Mouse (Mus musculus): ENCODE measurements around the gene Rhbdf2. TPM values are rescaled to one million over a fixed set of nuclear protein-coding genes. Genes with fewer than 3 reads are reported as not detected.
A peak's percentile ranks its signal among the peaks of the same experiment; 100 is the strongest.

Gene Rhbdf2
- polyA plus RNA-seq, 1 experiment from 2014 or later: 1.1 TPM

- no peaks in the 10 kb centered on the region for H3K27me3 ChIP-seq
- H3K4me3 ChIP-seq: no peak overlapping the region
- WGBS: 83% methylated on average over 15 of the region's 15 CpGs
- H3K27ac ChIP-seq (replicated peaks): no peak overlapping the region
- no peaks in the 10 kb centered on the region for H3K36me3 ChIP-seq
- no peak overlapping the region for H3K9ac ChIP-seq
- no peaks in the 10 kb centered on the region for H3K9me3 ChIP-seq
- no peaks in the 10 kb centered on the region for H3K4me1 ChIP-seq (replicated peaks)
- H3K4me2 ChIP-seq: no peak overlapping the region
- no peak for ATAC-seq (ENCODE audit: low FRiP score, low read depth)
Measured at GRCm38 (mm10) chr11:116609965-116610630, 16.7 kb downstream of the Rhbdf2 start.

DNA sequence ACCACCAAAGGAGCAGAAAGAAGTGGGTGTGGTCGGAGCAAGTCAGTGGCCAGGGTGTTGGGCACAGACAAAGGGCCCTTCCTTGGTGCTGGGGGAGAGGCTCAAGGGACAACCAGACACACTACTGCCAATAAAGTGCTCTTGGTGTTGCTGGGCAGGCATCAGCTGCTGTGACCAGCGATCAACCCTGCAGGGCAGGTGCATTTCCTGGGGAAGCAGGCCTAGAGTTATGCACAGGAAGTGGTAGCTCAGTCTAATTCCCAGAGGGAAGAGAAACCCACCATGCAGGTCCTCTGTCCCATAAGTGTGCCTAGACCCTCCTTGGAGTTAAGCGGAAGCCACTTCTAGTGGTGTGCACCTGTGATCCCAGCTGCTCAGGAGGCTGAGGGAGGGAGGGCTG is 19.1 kb downstream of the Rhbdf2 start:
- no peak for ATAC-seq (ENCODE audit: low FRiP score, low read depth)
- Histone ChIP-seq H3K4me1 (replicated peaks) (no peaks in the 10 kb centered on the region), H3K27ac (replicated peaks) (no peak overlapping the region), H3K27me3 (no peaks in the 10 kb centered on the region), H3K9ac (no peak overlapping the region), H3K4me2 (no peak overlapping the region), H3K4me3 (no peak overlapping the region), H3K9me3 (no peaks in the 10 kb centered on the region), H3K36me3 (no peaks in the 10 kb centered on the region)
- WGBS: 94% methylated on average over 3 of the region's 3 CpGs

DNA sequence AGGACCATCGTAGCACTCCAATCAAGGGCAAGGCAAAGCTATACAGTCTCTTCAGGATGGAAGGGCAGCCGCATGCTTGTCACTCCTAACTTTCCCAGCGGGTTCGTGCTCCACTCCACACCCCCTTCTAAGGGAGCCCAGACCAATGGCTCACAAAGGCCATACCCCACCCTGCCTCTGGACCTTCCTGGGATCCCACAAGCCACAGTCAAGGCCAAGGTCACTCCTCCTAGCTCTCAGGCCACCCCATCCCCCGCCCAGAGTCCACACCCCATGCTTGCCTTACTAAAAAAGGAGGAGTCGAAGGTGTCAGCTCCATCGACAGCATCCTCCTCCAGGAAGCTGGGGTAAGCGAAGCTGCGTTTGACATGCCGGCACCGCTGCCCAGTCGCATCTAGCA is 22.7 kb downstream of the Rhbdf2 start:
- Histone ChIP-seq H3K36me3 (no peaks in the 10 kb centered on the region), H3K9ac (no peak overlapping the region), H3K4me3 (no peak overlapping the region), H3K4me1 (replicated peaks) (no peaks in the 10 kb centered on the region), H3K27me3 (no peaks in the 10 kb centered on the region), H3K4me2 (no peak overlapping the region), H3K9me3 (no peaks in the 10 kb centered on the region), H3K27ac (replicated peaks) (no peak overlapping the region)
- no peak for ATAC-seq (ENCODE audit: low FRiP score, low read depth)
- 96% methylated on average over 12 of the region's 12 CpGs for WGBS

GRCm38 (mm10) chr11:116603339-116603738 is 23.5 kb downstream of the Rhbdf2 start:
- Histone ChIP-seq H3K9me3 (no peaks in the 10 kb centered on the region), H3K4me1 (replicated peaks) (no peaks in the 10 kb centered on the region), H3K9ac (no peak overlapping the region), H3K4me3 (no peak overlapping the region), H3K27me3 (no peaks in the 10 kb centered on the region), H3K4me2 (no peak overlapping the region), H3K36me3 (no peaks in the 10 kb centered on the region), H3K27ac (replicated peaks) (no peak overlapping the region)
- no peak for ATAC-seq (ENCODE audit: low FRiP score, low read depth)
- WGBS: 88% methylated on average over 10 of the region's 10 CpGs

GRCm38 (mm10) chr11:116602043-116602442 is 24.8 kb downstream of the Rhbdf2 start:
- WGBS: 91% methylated on average over 8 of the region's 8 CpGs
- Histone ChIP-seq H3K27ac (replicated peaks) (no peak overlapping the region), H3K4me2 (no peak overlapping the region), H3K9me3 (no peaks in the 10 kb centered on the region), H3K36me3 (no peaks in the 10 kb centered on the region), H3K9ac (no peak overlapping the region), H3K4me1 (replicated peaks) (no peaks in the 10 kb centered on the region), H3K4me3 (no peak overlapping the region), H3K27me3 (no peaks in the 10 kb centered on the region)
- no peak for ATAC-seq (ENCODE audit: low FRiP score, low read depth)

DNA sequence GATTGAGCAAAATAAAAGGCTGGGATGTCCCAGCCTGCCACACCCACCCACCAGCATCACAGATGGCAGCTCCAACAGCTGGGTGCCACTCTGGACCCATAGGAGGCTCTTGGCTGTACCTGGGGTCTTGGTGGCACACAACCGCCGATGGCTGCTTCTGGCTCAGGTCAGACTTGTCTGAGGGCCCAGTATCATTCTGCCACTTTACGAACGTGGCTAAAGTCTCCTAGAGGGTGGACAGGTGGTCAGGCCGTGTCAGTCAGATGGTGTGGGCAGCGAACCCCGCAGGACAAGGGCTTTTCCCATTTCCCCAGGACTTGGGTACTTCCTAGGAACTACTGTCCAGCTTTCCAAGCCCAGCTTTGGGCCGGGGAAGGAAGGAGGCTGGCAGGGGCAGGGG is 25.7 kb downstream of the Rhbdf2 start:
- Histone ChIP-seq H3K9ac (no peak overlapping the region), H3K4me2 (no peak overlapping the region), H3K36me3 (no peaks in the 10 kb centered on the region), H3K27ac (replicated peaks) (no peak overlapping the region), H3K4me1 (replicated peaks) (no peaks in the 10 kb centered on the region), H3K4me3 (no peak overlapping the region), H3K9me3 (no peaks in the 10 kb centered on the region), H3K27me3 (no peaks in the 10 kb centered on the region)
- 90% methylated on average over 8 of the region's 8 CpGs for WGBS
- no peak for ATAC-seq (ENCODE audit: low FRiP score, low read depth)

GRCm38 (mm10) chr11:116599230-116599629 is 27.6 kb downstream of the Rhbdf2 start:
- Histone ChIP-seq H3K27me3 (no peaks in the 10 kb centered on the region), H3K27ac (replicated peaks) (no peak overlapping the region), H3K9ac (no peak overlapping the region), H3K9me3 (no peaks in the 10 kb centered on the region), H3K4me1 (replicated peaks) (no peaks in the 10 kb centered on the region), H3K4me2 (no peak overlapping the region), H3K4me3 (no peak overlapping the region), H3K36me3 (no peaks in the 10 kb centered on the region)
- ATAC-seq (ENCODE audit: low FRiP score, low read depth): no peak
- 89% methylated on average over 15 of the region's 15 CpGs for WGBS

DNA sequence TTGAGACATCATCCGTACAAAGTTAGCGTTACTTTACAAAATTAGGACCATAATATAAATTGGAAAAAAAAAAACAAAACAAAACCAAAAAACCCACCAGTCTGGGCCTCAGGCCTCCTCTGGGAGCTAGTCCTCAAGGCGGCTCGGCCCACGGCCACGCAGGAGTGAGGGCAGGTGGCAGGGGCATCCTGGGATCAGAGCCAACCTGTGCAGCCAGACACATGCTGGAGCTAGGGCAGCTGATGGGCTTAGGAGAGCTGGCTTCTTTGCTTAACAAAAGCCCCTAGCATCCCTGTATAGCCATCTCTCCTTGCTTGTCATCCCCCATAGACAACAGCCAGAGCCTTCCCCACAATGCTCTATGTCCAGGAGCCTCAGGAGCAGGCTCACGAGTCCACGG is 28.6 kb downstream of the Rhbdf2 start:
- Histone ChIP-seq H3K4me1 (replicated peaks) (peaks cover 4% of the 10 kb centered on the region; the same call in 1 of the 2 replicates), H3K36me3 (no peaks in the 10 kb centered on the region), H3K27ac (replicated peaks) (no peak overlapping the region), H3K9ac (no peak overlapping the region), H3K4me2 (no peak overlapping the region), H3K4me3 (no peak overlapping the region), H3K27me3 (no peaks in the 10 kb centered on the region), H3K9me3 (no peaks in the 10 kb centered on the region)
- no peak for ATAC-seq (ENCODE audit: low FRiP score, low read depth)
- 77% methylated on average over 8 of the region's 8 CpGs for WGBS

- WGBS: 89% methylated on average over 19 of the region's 19 CpGs
- Histone ChIP-seq H3K9me3 (no peaks in the 10 kb centered on the region), H3K4me1 (replicated peaks) (peaks cover 12% of the 10 kb centered on the region), H3K4me3 (no peak overlapping the region), H3K9ac (no peak overlapping the region), H3K27me3 (no peaks in the 10 kb centered on the region), H3K36me3 (no peaks in the 10 kb centered on the region), H3K4me2 (no peak overlapping the region), H3K27ac (replicated peaks) (no peak overlapping the region)
- ATAC-seq (ENCODE audit: low FRiP score, low read depth): no peak
Measured at GRCm38 (mm10) chr11:116596766-116597165, 30.1 kb downstream of the Rhbdf2 start.

- Histone ChIP-seq H3K9me3 (no peaks in the 10 kb centered on the region), H3K4me2 (no peak overlapping the region), H3K27me3 (no peaks in the 10 kb centered on the region), H3K4me3 (no peak overlapping the region), H3K27ac (replicated peaks) (0 out of 2 replicates have a peak overlapping the region, but pooled peaks have one; percentile 59), H3K36me3 (no peaks in the 10 kb centered on the region), H3K4me1 (replicated peaks) (peaks cover 21% of the 10 kb centered on the region), H3K9ac (no peak overlapping the region)
- no peak for ATAC-seq (ENCODE audit: low FRiP score, low read depth)
- WGBS: 55% methylated on average over 4 of the region's 4 CpGs
Measured at GRCm38 (mm10) chr11:116593345-116593744, 33.5 kb downstream of the Rhbdf2 start.

DNA sequence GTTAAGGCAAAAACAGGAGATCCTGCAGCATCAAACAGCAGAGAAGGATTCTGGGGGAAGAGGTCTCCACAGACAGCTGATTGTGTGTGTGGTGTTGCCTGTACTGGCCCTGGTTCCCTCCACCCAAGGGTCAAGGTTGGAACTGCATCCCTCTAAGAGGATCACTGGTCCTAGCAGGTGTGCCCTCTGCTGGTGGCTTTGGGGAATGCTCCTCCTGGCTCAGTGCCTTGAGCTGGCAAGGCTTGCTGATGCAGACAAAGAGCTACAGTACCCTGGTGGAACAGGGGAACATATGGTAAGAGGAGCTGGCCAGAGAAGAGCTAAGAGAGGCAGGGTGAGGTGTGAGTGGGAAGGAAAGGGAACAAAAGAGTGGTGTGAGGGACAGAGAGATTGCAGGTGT is 34.4 kb downstream of the Rhbdf2 start:
- no peak overlapping the region for H3K4me2 ChIP-seq
- H3K4me3 ChIP-seq: no peak overlapping the region
- ATAC-seq (ENCODE audit: low FRiP score, low read depth): peak; percentile 81
- H3K4me1 ChIP-seq (replicated peaks): peaks cover 21% of the 10 kb centered on the region
- no peaks in the 10 kb centered on the region for H3K9me3 ChIP-seq
- no peak overlapping the region for H3K9ac ChIP-seq
- H3K36me3 ChIP-seq: no peaks in the 10 kb centered on the region
- no peaks in the 10 kb centered on the region for H3K27me3 ChIP-seq
- H3K27ac ChIP-seq (replicated peaks): peak overlapping the region; percentile 59

DNA sequence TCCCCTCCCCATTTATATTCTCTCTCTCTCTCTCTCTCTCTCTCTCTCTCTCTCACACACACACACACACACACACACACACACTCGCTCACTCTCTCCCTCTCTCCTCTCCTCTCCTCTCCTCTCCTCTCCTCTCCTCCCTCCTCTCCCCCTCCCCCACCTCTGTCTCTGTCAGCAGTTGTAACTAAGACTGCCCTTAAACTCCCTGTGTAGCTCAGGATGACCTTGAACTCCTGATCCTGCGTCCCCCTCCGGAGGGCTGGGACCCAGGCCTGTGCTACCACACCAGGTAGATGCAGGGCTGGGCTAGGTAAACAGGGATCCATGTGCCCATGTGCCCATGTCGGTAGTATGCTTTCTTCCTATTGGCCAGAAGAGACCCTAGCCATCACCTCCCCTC is 35.2 kb downstream of the Rhbdf2 start:
- 89% methylated on average over 4 of the region's 4 CpGs for WGBS
- peaks cover 26% of the 10 kb centered on the region for H3K4me1 ChIP-seq (replicated peaks)
- H3K4me2 ChIP-seq: no peak overlapping the region
- ATAC-seq (ENCODE audit: low FRiP score, low read depth): no peak
- H3K27me3 ChIP-seq: no peaks in the 10 kb centered on the region
- H3K36me3 ChIP-seq: no peaks in the 10 kb centered on the region
- no peaks in the 10 kb centered on the region for H3K9me3 ChIP-seq
- H3K9ac ChIP-seq: no peak overlapping the region
- no peak overlapping the region for H3K27ac ChIP-seq (replicated peaks)
- no peak overlapping the region for H3K4me3 ChIP-seq

DNA sequence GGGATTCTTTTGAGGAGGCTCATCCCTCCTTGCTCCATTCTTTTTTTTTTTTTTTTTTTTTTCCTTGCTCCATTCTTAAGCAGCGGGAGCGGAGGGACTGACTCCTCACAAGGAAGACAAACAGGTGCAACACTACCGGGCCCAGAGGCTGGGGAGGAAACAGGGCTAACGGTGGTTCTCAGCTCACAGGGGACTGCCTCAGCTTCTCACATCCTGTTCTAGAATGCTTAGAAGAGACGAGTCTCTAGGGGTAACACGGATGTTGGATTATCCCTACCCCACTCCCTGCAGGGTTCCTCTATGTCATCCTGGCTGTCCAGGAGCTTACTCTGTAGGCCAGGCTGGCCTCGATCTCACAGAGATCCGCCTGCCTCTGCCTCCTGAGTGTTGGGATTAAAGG is 37.2 kb downstream of the Rhbdf2 start:
- WGBS: 57% methylated on average over 8 of the region's 8 CpGs
- Histone ChIP-seq H3K9me3 (no peaks in the 10 kb centered on the region), H3K27ac (replicated peaks) (no peak overlapping the region), H3K36me3 (no peaks in the 10 kb centered on the region), H3K4me2 (peak overlapping the region; percentile 21), H3K4me1 (replicated peaks) (peaks cover 26% of the 10 kb centered on the region), H3K27me3 (no peaks in the 10 kb centered on the region), H3K9ac (no peak overlapping the region), H3K4me3 (no peak overlapping the region)
- ATAC-seq (ENCODE audit: low FRiP score, low read depth): no peak

Measured in hindbrain, embryonic 15.5 days (tissue).